Mouse (Mus musculus): ENCODE data around the gene Ank3. TPM values are rescaled to one million over a fixed set of nuclear protein-coding genes. Genes with fewer than 3 reads are reported as not detected.

Gene Ank3
- polyA plus RNA-seq, 1 experiment from 2014 or later = 69.3 TPM

DNA sequence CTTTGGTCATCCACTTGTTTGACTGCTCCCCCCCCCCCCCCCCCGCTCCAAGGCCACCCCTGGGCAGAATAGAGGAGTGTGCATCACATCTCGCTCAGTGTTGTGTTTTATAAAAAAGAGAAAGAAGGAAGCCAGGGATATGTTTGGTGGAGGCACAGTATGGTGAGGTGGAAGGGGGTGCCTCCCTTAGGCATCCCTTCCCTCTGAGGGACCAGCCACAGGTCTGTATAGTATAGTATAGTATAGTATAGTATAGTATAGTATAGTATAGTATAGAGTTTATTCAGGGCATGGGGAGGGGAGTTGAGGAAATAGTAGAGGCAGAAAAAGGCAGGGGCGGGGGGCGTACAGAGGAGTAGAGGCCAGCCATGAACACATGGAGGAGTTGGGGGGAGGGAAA is 164.4 kb downstream of the Ank3 start:
- ATAC-seq = peak; percentile 50; the same call in 1 of the 2 replicates
- 96% methylated on average over 3 of the region's 4 CpGs for WGBS

DNA sequence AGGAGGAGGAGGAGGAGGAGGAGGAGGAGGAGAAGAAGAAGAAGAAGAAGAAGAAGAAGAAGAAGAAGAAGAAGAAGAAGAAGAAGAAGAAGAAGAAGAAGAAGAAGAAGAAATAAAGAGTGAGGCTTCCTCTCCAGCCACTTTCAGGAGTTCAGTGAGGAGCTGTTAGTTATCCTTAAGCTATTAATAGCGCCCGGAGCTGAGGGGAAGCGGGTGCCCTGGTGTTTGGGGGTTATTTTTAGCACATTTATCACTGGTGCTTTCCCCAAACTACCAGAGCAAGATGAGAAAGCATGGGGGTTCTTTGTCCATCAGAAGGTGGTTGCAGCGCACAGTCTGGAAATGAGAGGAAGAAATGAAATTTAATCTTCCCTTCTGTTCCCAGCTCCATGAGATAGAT is 166.5 kb downstream of the Ank3 start:
- Histone ChIP-seq H3K4me1 (ENCODE audit: control insufficient read depth, insufficient read depth, low read depth, low read length) (no peaks in the 10 kb centered on the region; the same call in 1 of the 2 replicates), H3K27me3 (replicated peaks; ENCODE audit: control insufficient read depth, insufficient read depth, low read length) (no peaks in the 10 kb centered on the region), H3K9me3 (ENCODE audit: control insufficient read depth, low read length) (no peaks in the 10 kb centered on the region), H3K27ac (ENCODE audit: low read depth, low read length) (no peak overlapping the region), H3K4me2 (ENCODE audit: low read length) (no peak overlapping the region), H3K9ac (ENCODE audit: low read depth, low read length) (no peak overlapping the region), H3K4me3 (ENCODE audit: low read length) (no peak overlapping the region), H3K36me3 (ENCODE audit: control insufficient read depth, insufficient read depth, low read length) (no peaks in the 10 kb centered on the region)
- ATAC-seq = no peak
- 89% methylated on average over 4 of the region's 4 CpGs for WGBS

More for the DNA sequence above, 164.4 kb downstream of the Ank3 start:
- no peaks in the 10 kb centered on the region for H3K27me3 ChIP-seq (replicated peaks; ENCODE audit: control insufficient read depth, insufficient read depth, low read length)
- H3K27ac ChIP-seq (ENCODE audit: low read depth, low read length) = no peak overlapping the region
- no peaks in the 10 kb centered on the region for H3K36me3 ChIP-seq (ENCODE audit: control insufficient read depth, insufficient read depth, low read length)
- no peak overlapping the region for H3K9ac ChIP-seq (ENCODE audit: low read depth, low read length)
- H3K4me3 ChIP-seq (ENCODE audit: low read length) = no peak overlapping the region
- no peaks in the 10 kb centered on the region; the same call in 1 of the 2 replicates for H3K4me1 ChIP-seq (ENCODE audit: control insufficient read depth, insufficient read depth, low read depth, low read length)
- H3K9me3 ChIP-seq (ENCODE audit: control insufficient read depth, low read length) = no peaks in the 10 kb centered on the region
- H3K4me2 ChIP-seq (ENCODE audit: low read length) = no peak overlapping the region

DNA sequence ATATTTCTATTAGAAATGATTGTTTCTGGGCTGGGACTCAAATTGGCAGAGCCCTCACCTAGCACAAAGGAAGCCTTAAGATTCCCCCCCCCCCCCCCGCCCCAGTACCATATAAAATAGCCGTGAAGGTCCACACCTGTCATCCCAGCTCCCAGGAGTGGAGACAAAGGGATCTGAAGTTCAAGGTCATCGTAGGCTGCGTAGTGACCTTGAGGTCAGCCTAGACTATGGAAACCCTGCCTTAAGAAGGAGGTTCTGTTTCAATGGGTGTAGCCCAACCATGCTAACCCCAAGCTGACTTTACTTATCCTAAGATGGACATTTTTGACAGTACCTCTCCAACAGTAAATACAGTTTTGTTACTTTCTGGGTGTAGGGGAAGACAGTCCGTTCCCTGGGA is 170.4 kb downstream of the Ank3 start:
- Histone ChIP-seq H3K4me1 (ENCODE audit: control insufficient read depth, insufficient read depth, low read depth, low read length) (peaks cover 26% of the 10 kb centered on the region), H3K9ac (ENCODE audit: low read depth, low read length) (no peak overlapping the region), H3K27me3 (replicated peaks; ENCODE audit: control insufficient read depth, insufficient read depth, low read length) (no peaks in the 10 kb centered on the region), H3K27ac (ENCODE audit: low read depth, low read length) (no peak overlapping the region), H3K36me3 (ENCODE audit: control insufficient read depth, insufficient read depth, low read length) (no peaks in the 10 kb centered on the region), H3K4me3 (ENCODE audit: low read length) (no peak overlapping the region), H3K4me2 (ENCODE audit: low read length) (no peak overlapping the region), H3K9me3 (ENCODE audit: control insufficient read depth, low read length) (no peaks in the 10 kb centered on the region)
- WGBS = 81% methylated on average over 5 of the region's 5 CpGs
- ATAC-seq = no peak

DNA sequence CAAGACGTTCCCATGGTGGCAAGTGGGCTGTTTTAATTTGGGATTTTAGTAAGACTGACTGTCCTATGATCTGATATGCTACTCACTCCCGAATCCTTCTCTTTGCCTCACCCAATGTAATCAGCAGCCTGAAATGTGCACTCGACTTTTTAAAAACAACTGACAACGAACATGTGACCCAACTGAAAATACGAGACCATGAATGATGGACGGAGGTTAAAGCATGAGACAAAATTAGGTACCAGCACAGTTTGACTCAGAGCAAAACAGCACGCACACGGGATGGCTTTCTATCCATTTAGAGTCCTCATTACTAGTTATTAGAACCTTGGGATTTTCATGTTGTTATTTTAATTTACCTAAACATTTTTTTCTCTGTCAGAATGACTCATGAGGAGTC is 171.2 kb downstream of the Ank3 start:
- Histone ChIP-seq H3K27ac (ENCODE audit: low read depth, low read length) (no peak overlapping the region), H3K9me3 (ENCODE audit: control insufficient read depth, low read length) (no peaks in the 10 kb centered on the region), H3K36me3 (ENCODE audit: control insufficient read depth, insufficient read depth, low read length) (no peaks in the 10 kb centered on the region), H3K4me1 (ENCODE audit: control insufficient read depth, insufficient read depth, low read depth, low read length) (peaks cover 34% of the 10 kb centered on the region), H3K27me3 (replicated peaks; ENCODE audit: control insufficient read depth, insufficient read depth, low read length) (no peaks in the 10 kb centered on the region), H3K4me2 (ENCODE audit: low read length) (no peak overlapping the region), H3K9ac (ENCODE audit: low read depth, low read length) (no peak overlapping the region), H3K4me3 (ENCODE audit: low read length) (no peak overlapping the region)
- 64% methylated on average over 8 of the region's 8 CpGs for WGBS
- ATAC-seq = no peak

DNA sequence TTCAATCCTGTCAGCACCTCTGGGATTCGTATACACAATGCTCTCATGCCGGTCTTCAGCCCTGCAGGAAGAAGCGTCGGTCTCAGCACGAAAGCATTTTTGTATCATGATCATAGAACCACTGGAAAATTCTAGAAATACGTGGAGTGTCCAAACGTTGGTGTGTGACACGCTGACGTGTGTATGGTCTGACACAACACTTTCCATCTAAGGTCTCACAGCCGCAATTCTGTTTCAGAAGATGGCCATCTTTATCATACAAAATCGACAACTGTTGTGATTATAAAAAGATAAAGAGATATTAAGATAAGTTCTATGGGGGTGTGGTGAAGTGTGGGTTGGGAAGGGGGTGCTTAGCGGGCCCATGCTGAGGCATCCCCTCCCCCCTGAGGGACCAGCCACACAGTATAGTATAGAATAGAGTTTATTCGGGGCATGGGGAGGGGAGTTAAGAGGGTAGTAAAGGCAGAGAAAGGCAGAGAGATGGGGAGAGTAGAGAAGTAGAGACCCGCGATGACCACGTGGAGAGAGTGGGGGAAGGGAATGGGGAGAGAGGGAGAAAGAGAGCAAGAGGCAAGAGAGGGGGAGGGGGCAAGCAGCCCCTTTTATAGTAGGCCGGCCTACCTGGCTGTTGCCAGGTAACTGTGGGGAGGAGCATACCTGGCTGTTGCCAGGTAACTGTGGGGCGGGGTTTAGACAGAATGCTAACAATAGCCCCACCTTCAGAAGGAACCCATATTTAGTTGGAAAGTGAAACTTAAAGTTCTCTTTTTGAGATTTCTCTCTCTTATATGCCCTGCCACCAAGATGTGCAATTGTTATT is 172.1 kb downstream of the Ank3 start:
- H3K4me2 ChIP-seq (ENCODE audit: low read length) = peak overlapping the region; percentile 43
- H3K4me1 ChIP-seq (ENCODE audit: control insufficient read depth, insufficient read depth, low read depth, low read length) = peaks cover 35% of the 10 kb centered on the region
- H3K36me3 ChIP-seq (ENCODE audit: control insufficient read depth, insufficient read depth, low read length) = no peaks in the 10 kb centered on the region
- H3K4me3 ChIP-seq (ENCODE audit: low read length) = peak overlapping the region; percentile 8; the same call in 1 of the 2 replicates
- no peak overlapping the region for H3K27ac ChIP-seq (ENCODE audit: low read depth, low read length)
- H3K27me3 ChIP-seq (replicated peaks; ENCODE audit: control insufficient read depth, insufficient read depth, low read length) = no peaks in the 10 kb centered on the region
- ATAC-seq = no peak
- WGBS = 36% methylated on average over 18 of the region's 18 CpGs
- no peak overlapping the region; the same call in 1 of the 2 replicates for H3K9ac ChIP-seq (ENCODE audit: low read depth, low read length)
- no peaks in the 10 kb centered on the region for H3K9me3 ChIP-seq (ENCODE audit: control insufficient read depth, low read length)

DNA sequence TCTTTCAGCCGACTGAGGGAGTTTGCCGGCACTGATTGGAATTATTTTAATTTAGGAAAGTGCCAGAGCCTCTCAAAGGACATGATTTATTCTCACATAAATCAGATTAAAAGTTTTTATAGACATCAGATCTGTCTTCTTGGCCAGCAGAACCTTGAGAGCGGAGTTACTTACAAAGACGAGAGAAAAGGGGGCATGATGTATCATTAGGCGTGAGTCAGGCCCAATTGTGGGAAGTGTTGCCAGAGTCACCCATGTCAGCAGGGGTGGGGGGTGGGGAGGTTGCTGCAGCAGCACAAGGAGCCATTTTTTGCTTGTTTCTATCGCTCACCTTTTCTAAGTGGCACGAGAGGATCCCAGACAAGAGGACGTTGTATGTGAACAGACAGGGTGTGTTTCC is 172.8 kb downstream of the Ank3 start:
- H3K4me2 ChIP-seq (ENCODE audit: low read length) = peak overlapping the region; percentile 43
- ATAC-seq = no peak
- no peaks in the 10 kb centered on the region for H3K27me3 ChIP-seq (replicated peaks; ENCODE audit: control insufficient read depth, insufficient read depth, low read length)
- H3K36me3 ChIP-seq (ENCODE audit: control insufficient read depth, insufficient read depth, low read length) = no peaks in the 10 kb centered on the region
- no peak overlapping the region for H3K27ac ChIP-seq (ENCODE audit: low read depth, low read length)
- H3K4me1 ChIP-seq (ENCODE audit: control insufficient read depth, insufficient read depth, low read depth, low read length) = peaks cover 35% of the 10 kb centered on the region
- WGBS = 4% methylated on average over 8 of the region's 8 CpGs
- H3K9ac ChIP-seq (ENCODE audit: low read depth, low read length) = no peak overlapping the region; the same call in 1 of the 2 replicates
- no peaks in the 10 kb centered on the region for H3K9me3 ChIP-seq (ENCODE audit: control insufficient read depth, low read length)
- H3K4me3 ChIP-seq (ENCODE audit: low read length) = peak overlapping the region; percentile 8; the same call in 1 of the 2 replicates

DNA sequence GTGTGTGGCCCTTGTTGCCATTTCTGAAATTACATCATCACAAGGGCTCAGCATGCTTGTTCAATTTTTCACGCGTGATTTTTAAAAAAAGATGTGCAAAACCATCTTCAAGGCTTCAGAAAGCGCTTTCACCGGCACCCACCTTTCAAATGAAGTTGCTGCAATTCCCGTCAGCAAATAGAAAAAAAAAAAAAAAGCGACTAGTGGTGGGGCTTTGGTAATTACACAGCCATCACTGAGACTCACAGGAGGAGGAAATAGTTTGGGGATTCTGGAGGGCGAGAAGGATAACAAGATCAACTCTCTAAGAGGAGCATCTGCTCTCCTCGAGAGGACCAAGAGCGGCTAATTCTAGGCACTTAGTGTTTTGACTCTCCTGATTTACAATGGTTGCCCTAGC is 173.4 kb downstream of the Ank3 start:
- Histone ChIP-seq H3K27ac (ENCODE audit: low read depth, low read length) (no peak overlapping the region), H3K36me3 (ENCODE audit: control insufficient read depth, insufficient read depth, low read length) (no peaks in the 10 kb centered on the region), H3K4me1 (ENCODE audit: control insufficient read depth, insufficient read depth, low read depth, low read length) (peaks cover 35% of the 10 kb centered on the region), H3K4me3 (ENCODE audit: low read length) (no peak overlapping the region), H3K9ac (ENCODE audit: low read depth, low read length) (no peak overlapping the region), H3K27me3 (replicated peaks; ENCODE audit: control insufficient read depth, insufficient read depth, low read length) (no peaks in the 10 kb centered on the region), H3K4me2 (ENCODE audit: low read length) (peak overlapping the region; percentile 43), H3K9me3 (ENCODE audit: control insufficient read depth, low read length) (no peaks in the 10 kb centered on the region)
- ATAC-seq = no peak
- WGBS = 2% methylated on average over 9 of the region's 9 CpGs

DNA sequence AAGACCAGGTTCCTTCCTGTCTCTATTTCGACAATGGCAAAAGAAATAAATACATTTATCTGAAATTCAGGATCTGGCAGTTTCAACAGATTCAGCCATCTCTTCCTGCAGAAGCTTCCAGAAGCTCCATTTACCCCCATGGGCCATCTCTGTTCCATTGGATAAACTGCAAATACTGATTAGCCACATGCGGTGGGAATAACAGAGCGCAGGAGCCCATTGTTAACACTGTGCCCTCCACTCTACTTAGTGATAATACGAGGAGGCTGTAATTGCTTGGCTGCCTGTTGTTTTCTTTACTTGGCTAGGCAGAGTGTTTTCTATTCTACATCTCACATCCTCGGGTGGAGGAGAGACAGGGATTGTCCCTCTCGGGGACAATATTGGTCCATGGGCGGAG is 174.5 kb downstream of the Ank3 start:
- Histone ChIP-seq H3K4me2 (ENCODE audit: low read length) (no peak overlapping the region), H3K36me3 (ENCODE audit: control insufficient read depth, insufficient read depth, low read length) (no peaks in the 10 kb centered on the region), H3K4me1 (ENCODE audit: control insufficient read depth, insufficient read depth, low read depth, low read length) (peaks cover 36% of the 10 kb centered on the region), H3K4me3 (ENCODE audit: low read length) (no peak overlapping the region), H3K9ac (ENCODE audit: low read depth, low read length) (no peak overlapping the region), H3K9me3 (ENCODE audit: control insufficient read depth, low read length) (no peaks in the 10 kb centered on the region), H3K27me3 (replicated peaks; ENCODE audit: control insufficient read depth, insufficient read depth, low read length) (no peaks in the 10 kb centered on the region), H3K27ac (ENCODE audit: low read depth, low read length) (no peak overlapping the region)
- no peak for ATAC-seq
- WGBS = 27% methylated on average over 7 of the region's 7 CpGs

DNA sequence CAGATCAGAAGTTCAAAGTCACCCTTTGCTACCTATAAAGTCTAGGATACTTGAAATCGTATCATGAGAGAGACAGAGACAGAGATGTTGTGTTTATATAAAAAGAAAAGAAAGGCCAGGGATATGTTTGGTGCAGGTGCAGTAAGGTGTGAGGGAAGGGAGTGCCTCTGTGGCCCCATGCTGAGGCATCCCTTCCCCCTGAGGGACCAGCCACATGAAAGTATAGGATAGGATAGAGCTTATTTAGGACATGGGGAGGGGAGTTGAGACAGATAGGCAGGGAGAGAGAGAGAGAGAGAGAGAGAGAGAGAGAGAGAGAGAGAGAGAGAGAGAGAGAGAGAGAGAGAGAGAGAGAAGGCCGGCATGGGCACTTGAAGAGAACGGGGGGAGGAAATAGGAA is 175.2 kb downstream of the Ank3 start:
- H3K4me1 ChIP-seq (ENCODE audit: control insufficient read depth, insufficient read depth, low read depth, low read length) = peaks cover 38% of the 10 kb centered on the region
- no peak overlapping the region for H3K4me3 ChIP-seq (ENCODE audit: low read length)
- H3K4me2 ChIP-seq (ENCODE audit: low read length) = peak overlapping the region; percentile 42
- no peaks in the 10 kb centered on the region for H3K36me3 ChIP-seq (ENCODE audit: control insufficient read depth, insufficient read depth, low read length)
- WGBS = 4% methylated on average over 3 of the region's 3 CpGs
- no peak overlapping the region for H3K27ac ChIP-seq (ENCODE audit: low read depth, low read length)
- no peak for ATAC-seq
- no peak overlapping the region for H3K9ac ChIP-seq (ENCODE audit: low read depth, low read length)
- no peaks in the 10 kb centered on the region for H3K9me3 ChIP-seq (ENCODE audit: control insufficient read depth, low read length)
- H3K27me3 ChIP-seq (replicated peaks; ENCODE audit: control insufficient read depth, insufficient read depth, low read length) = no peaks in the 10 kb centered on the region

Measured in hindbrain, embryonic 16.5 days (tissue).